Mouse (Mus musculus) kidney, adult 2 months (tissue): Measurements from ENCODE around the gene Slc26a8. TPM values are rescaled to one million over a fixed set of nuclear protein-coding genes. Genes with fewer than 3 reads are reported as not detected.

Experiments used
- DNase-seq: peaks from one replicate; pipeline ENCODE4 v3.0.0; 2021
- H3K27ac ChIP-seq: fragments of 200-500 bp; 2 replicates; pipeline ENCODE4 v1.5.1; 2012; ENCODE audit warnings: low read depth, low read length, control low read depth, inconsistent platforms; ENCODE audit not compliant: insufficient read depth
- H3K27me3 ChIP-seq: fragments of 200-500 bp; replicated peaks from 2 replicates; pipeline ENCODE4 v1.6.1; 2012; ENCODE audit warnings: mild to moderate bottlenecking, moderate library complexity, low read length, inconsistent platforms; ENCODE audit not compliant: control insufficient read depth, insufficient read depth
- H3K36me3 ChIP-seq: fragments of 200-500 bp; 2 replicates; pipeline ENCODE4 v1.6.1; 2012; ENCODE audit warnings: mild to moderate bottlenecking, moderate library complexity, low read length, inconsistent platforms; ENCODE audit not compliant: control insufficient read depth, insufficient read depth
- H3K4me1 ChIP-seq: fragments of 200-500 bp; 2 replicates; pipeline ENCODE4 v1.6.1; 2011; ENCODE audit warnings: low read length; ENCODE audit not compliant: control insufficient read depth, insufficient read depth
- H3K4me3 ChIP-seq: fragments of 200-500 bp; 2 replicates; pipeline ENCODE4 v1.5.1; 2011; ENCODE audit warnings: mild to moderate bottlenecking, low read depth, low read length, control low read depth; ENCODE audit not compliant: insufficient read depth
- CTCF ChIP-seq: fragments of 200-500 bp; conservative IDR thresholded peaks from 2 replicates; pipeline ENCODE4 v1.5.1; 2011; ENCODE audit warnings: low read depth, mild to moderate bottlenecking, control low read depth, low read length, moderate library complexity, mixed read lengths; ENCODE audit not compliant: insufficient read depth, insufficient read length
- POLR2A ChIP-seq: fragments of 200-500 bp; IDR thresholded peaks from one replicate; pipeline ENCODE4 v1.6.1; 2011; ENCODE audit warnings: low read depth, low read length, control low read depth
- WGBS: fragments of 180-500 bp; shearing (Covaris S2); methylation state at CpG from one replicate; pipeline ENCODE4 v1.1.7; 2018; 5-methylcytosine and 5-hydroxymethylcytosine counted together
- polyA plus RNA-seq: library from polyadenylated mRNA; depleted of rRNA; stranded (reverse); fragments of >200 nt; gene quantifications from 2 replicates; pipeline ENCODE4 v1.2.3, GENCODE M21; 2012

Slc26a8 gene
- polyA plus RNA-seq, 1 experiment = 0.86 TPM

DNA sequence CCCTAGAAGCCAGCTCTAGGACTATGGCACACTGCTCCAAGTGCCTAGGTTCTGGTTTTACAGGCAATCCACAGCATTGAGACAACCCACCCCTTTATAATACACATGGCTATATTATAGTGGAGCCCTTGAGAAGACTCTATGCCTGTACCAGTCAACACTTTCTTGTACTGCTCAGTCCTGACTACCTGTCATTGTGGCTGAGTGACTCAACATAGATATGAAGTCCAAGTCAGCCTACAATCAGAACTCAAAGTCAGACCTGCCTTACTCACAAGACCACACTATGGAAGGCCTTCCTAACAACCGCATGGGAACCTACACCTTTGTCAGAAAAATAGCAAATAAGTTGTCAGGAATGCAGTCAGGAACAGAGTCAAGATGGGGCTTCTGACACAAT is 71.3 kb downstream of the Slc26a8 start:
- 98% methylated on average over 1 of the region's 1 CpGs for WGBS
- Histone ChIP-seq H3K4me3 (no peak overlapping the region), H3K27me3 (no peaks in the 10 kb centered on the region), H3K4me1 (peaks cover 17% of the 10 kb centered on the region), H3K36me3 (no peaks in the 10 kb centered on the region; the same call in 1 of the 2 replicates), H3K27ac (no peak overlapping the region)
- no peak for TF ChIP-seq CTCF
- no peak for DNase-seq

DNA sequence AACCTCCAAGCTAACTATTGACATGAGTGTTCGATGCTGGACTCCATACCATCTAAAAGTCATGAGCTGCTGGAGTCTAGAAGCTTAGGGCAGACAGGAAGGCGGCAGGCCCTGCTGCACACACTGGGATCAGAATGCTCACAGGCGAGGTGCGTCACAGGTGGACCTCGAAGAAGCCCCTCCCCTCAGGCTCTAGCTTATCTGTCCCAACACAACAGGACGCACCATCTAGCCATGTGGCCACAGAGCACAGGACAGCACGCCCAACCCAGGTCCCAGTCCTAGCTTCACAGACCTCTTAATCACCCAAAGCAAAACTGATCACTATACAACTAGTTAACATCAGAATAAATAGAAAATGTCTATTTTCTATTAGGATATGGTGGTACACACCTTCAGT is 71.9 kb downstream of the Slc26a8 start:
- no peak overlapping the region for H3K27ac ChIP-seq
- H3K4me3 ChIP-seq = no peak overlapping the region
- no peak for DNase-seq
- H3K27me3 ChIP-seq = no peaks in the 10 kb centered on the region
- no peak for TF ChIP-seq CTCF
- no peak for TF ChIP-seq POLR2A
- 84% methylated on average over 7 of the region's 7 CpGs for WGBS
- peaks cover 17% of the 10 kb centered on the region for H3K4me1 ChIP-seq
- H3K36me3 ChIP-seq = no peaks in the 10 kb centered on the region; the same call in 1 of the 2 replicates

- 81% methylated on average over 10 of the region's 10 CpGs for WGBS
- Histone ChIP-seq H3K27me3 (no peaks in the 10 kb centered on the region), H3K4me1 (peaks cover 17% of the 10 kb centered on the region), H3K4me3 (no peak overlapping the region), H3K36me3 (no peaks in the 10 kb centered on the region; the same call in 1 of the 2 replicates), H3K27ac (no peak overlapping the region)
- DNase-seq = no peak
- TF ChIP-seq CTCF (no peak), POLR2A (no peak)
Measured at GRCm38 (mm10) chr17:28617636-28618035, 72.4 kb downstream of the Slc26a8 start.

DNA sequence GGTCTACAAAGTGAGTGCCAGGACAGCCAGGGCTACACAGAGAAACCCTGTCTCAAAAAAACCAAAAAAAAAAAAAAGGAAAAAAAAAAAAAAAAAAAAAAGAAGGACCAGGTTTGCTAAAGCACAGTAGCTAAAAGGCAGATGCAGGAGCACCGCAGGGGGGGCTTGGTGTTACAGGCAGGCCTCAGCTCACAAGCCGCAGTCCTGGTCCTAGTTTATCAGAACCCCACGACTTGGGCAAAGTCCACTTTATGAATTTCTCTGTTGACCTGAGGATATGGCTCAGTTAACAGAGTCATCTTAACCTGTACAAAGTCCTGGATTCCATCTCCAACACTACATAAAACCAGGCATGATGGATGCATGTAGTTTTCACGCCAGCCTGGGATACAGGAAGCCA is 74.7 kb downstream of the Slc26a8 start:
- H3K27ac ChIP-seq = no peak overlapping the region; the same call in 1 of the 2 replicates
- no peaks in the 10 kb centered on the region; the same call in 1 of the 2 replicates for H3K36me3 ChIP-seq
- no peaks in the 10 kb centered on the region for H3K27me3 ChIP-seq
- H3K4me1 ChIP-seq = peaks cover 11% of the 10 kb centered on the region
- peak; percentile 70 for DNase-seq
- no peak for TF ChIP-seq CTCF
- no peak for TF ChIP-seq POLR2A
- H3K4me3 ChIP-seq = no peak overlapping the region
- 69% methylated on average over 4 of the region's 4 CpGs for WGBS

DNA sequence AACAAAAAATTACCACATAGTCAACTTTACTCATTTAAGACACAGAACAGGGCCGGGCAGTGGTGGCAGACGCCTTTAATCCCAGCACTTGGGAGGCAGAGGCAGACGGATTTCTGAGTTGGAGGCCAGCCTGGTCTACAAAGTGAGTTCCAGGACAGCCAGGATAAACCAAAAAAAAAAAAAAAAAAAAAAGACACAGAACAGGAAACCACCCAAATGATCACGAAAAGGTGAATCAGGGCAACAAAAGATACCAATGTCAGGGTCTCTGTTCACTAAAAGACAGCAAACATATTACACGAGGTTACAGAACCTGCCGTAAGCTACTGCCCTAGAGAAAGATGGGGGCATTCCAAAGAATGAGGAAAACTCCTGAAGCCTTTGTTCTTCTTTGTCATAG is 76.9 kb downstream of the Slc26a8 start:
- H3K27me3 ChIP-seq = no peaks in the 10 kb centered on the region
- TF ChIP-seq CTCF = no peak
- no peak for TF ChIP-seq POLR2A
- WGBS = 83% methylated on average over 6 of the region's 6 CpGs
- DNase-seq = no peak
- H3K27ac ChIP-seq = no peak overlapping the region
- H3K4me1 ChIP-seq = peaks cover 8% of the 10 kb centered on the region
- H3K36me3 ChIP-seq = no peaks in the 10 kb centered on the region; the same call in 1 of the 2 replicates
- no peak overlapping the region for H3K4me3 ChIP-seq

DNA sequence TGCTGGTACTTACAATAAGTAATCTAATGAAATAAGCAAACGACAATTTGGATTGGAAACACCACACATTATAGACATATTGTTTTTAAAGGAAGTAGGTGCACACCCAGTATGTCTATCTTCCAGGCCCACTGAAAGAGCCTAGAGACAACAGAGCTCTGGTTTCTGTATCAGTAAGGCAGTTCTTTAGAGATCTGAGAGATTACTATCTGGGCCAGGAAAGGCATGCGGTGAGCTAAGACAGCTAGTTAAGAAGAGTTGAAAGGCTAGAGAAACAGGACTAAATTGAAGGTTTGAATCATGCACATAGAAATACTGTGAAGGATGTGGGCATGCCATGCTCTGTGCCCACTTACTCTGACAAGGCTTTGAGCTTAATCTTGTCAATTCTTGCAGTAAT is 77.4 kb downstream of the Slc26a8 start:
- Histone ChIP-seq H3K4me1 (peaks cover 8% of the 10 kb centered on the region), H3K4me3 (no peak overlapping the region), H3K27ac (no peak overlapping the region), H3K27me3 (no peaks in the 10 kb centered on the region), H3K36me3 (no peaks in the 10 kb centered on the region; the same call in 1 of the 2 replicates)
- DNase-seq = no peak
- WGBS = 65% methylated on average over 2 of the region's 2 CpGs
- TF ChIP-seq POLR2A = no peak
- TF ChIP-seq CTCF = no peak

GRCm38 (mm10) chr17:28609543-28609942 is 80.5 kb downstream of the Slc26a8 start:
- WGBS = 57% methylated on average over 3 of the region's 3 CpGs
- no peaks in the 10 kb centered on the region; the same call in 1 of the 2 replicates for H3K4me1 ChIP-seq
- DNase-seq = peak; percentile 37
- no peak overlapping the region for H3K27ac ChIP-seq
- H3K4me3 ChIP-seq = no peak overlapping the region
- no peaks in the 10 kb centered on the region for H3K27me3 ChIP-seq
- TF ChIP-seq POLR2A (no peak), CTCF (0 out of 2 replicates have a peak, but pooled peaks have one; percentile 11)
- peaks cover 1% of the 10 kb centered on the region for H3K36me3 ChIP-seq
